Mouse (Mus musculus): ENCODE results near the gene Megf8.

DNA sequence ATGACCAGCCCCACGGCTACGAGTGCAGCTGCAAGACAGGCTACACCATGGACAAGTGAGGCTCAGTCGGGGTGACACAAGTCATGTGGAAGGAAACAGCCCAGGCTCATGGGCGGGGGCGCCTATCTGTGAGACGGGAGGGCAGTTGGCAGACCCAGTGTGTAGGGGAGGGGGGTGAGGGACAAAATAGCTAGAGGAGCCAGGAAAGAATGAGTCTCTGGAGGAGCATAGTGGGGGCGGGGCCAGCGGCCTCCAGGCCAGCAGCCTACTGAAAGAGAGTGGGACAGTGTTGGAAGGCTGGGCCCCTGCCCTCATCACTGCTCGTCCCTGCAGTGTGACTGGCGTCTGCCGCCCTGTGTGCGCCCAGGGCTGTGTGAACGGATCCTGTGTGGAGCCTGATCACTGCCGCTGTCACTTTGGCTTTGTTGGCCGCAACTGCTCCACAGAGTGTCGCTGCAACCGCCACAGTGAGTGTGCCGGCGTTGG, 41.8 kb downstream of the Megf8 start:
- TF ChIP-seq CTCF (IDR thresholded peaks at IDR 0.05; ENCODE audit: extremely low read depth, insufficient read length, insufficient replicate concordance, low read depth, low read length) (no peak), POLR2A (IDR thresholded peaks at IDR 0.05; ENCODE audit: low read depth, low read length) (no peak)

Data from small intestine, adult 2 months (tissue).